Comparison of ENCODE assay signal across 12 mouse cellular contexts in the genomic region with DNA sequence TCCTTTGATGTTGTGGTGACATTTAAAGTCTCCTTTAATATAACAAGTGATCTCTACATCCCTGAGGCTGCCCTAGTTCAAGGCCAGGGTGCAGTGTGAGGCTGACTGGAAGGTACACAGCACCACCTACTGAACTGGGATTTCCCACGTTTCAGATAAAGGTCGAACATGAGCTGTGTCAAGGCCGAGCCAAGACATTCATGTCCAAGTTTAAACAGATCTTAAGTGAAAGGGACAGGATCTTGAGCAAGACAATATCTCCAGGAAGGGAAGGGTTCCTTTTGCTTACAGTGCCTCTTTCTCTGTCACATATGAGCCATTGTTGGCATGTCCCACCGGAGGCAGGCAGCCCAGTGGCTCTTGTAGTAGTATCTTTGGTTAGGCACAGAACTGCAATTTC.
DNase-seq lines count a peak whose midpoint lies in the region; ATAC-seq and TF ChIP-seq lines count a peak whose summit lies in the region.
"Had no signal": no experiment of that assay in that cellular context is flagged by ENCODE, and none has a peak within 500 bp of the region (broad histone marks: within the 10 kb centered on the region; RNA-seq: fewer than 3 reads in every experiment).

No protein-coding gene starts in this region.

- WGBS in liver, embryonic 14.5 days (ENCODE audit: insufficient replicate concordance) = 28% methylated on average over 4 of the region's 4 CpGs

- H3K4me1 ChIP-seq in liver, embryonic 14.5 days (replicated peaks; ENCODE audit: control insufficient read depth in 2 of 2, insufficient read depth in 2 of 2, low read length in 1 of 2) = 0 out of 4 replicates have a peak, but pooled peaks cover 0 to 3% of the 10 kb centered on the region in 2 experiments

- H3K9me3 ChIP-seq in liver, embryonic 14.5 days (ENCODE audit: control insufficient read depth, low read length) = no peaks in the 10 kb centered on the region
- H3K9me3 ChIP-seq: embryonic facial prominence, embryonic 13.5 days; midbrain, embryonic 13.5 days had no signal

- no peak overlapping the region for H3K9ac ChIP-seq in liver, embryonic 14.5 days (replicated peaks)
- H3K9ac ChIP-seq: embryonic facial prominence, embryonic 13.5 days; midbrain, embryonic 13.5 days had no signal

- H3K27ac ChIP-seq in liver, embryonic 14.5 days = no peak overlapping the region
- H3K27ac ChIP-seq: embryonic facial prominence, embryonic 13.5 days; midbrain, embryonic 13.5 days had no signal

- no peak for TF ChIP-seq EP300 in liver, embryonic 14.5 days (IDR thresholded peaks at IDR 0.05; ENCODE audit: low read depth)

- H3K4me2 ChIP-seq in liver, embryonic 14.5 days (ENCODE audit: low read depth) = no peak overlapping the region
- H3K4me2 ChIP-seq: embryonic facial prominence, embryonic 13.5 days; midbrain, embryonic 13.5 days had no signal

- no peaks in the 10 kb centered on the region for H3K36me3 ChIP-seq in liver, embryonic 14.5 days (replicated peaks; ENCODE audit: control insufficient read depth, insufficient read depth, low read depth)
- H3K36me3 ChIP-seq: embryonic facial prominence, embryonic 13.5 days; midbrain, embryonic 13.5 days had no signal

- peak; percentile 22; the same call in 1 of the 2 replicates for TF ChIP-seq CTCF in liver, embryonic 14.5 days (IDR thresholded peaks at IDR 0.05; ENCODE audit: low read depth)

- DNase-seq in liver, embryonic 14.5 days (ENCODE audit: low read depth in 3 of 3, low spot score in 3 of 3) = no peak
- no peak for DNase-seq in liver
- DNase-seq in heart, adult 8-10 months (ENCODE audit: low spot score) = peak; percentile 28
- DNase-seq in kidney, postnatal 25 days = peak; percentile 55 to 65
- DNase-seq in skeletal muscle tissue, adult 2 months (ENCODE audit: low read depth, low spot score) = peak; percentile 9
- DNase-seq in thymus, postnatal 10 days (ENCODE audit: low spot score in 2 of 2) = no peak
- DNase-seq in layer of hippocampus, adult 8-10 months (ENCODE audit: low spot score in 2 of 2) = no peak
- DNase-seq in c-Kit-positive CD71-positive TER-119-positive erythroid progenitor cells, embryonic 14.5 days (ENCODE audit: low spot score) = no peak
- DNase-seq: cerebellum, adult 2 months; thymus, postnatal 4 days had no signal

- no peak overlapping the region for H3K4me3 ChIP-seq in liver, embryonic 14.5 days (ENCODE audit: insufficient read depth in 1 of 2, low read depth in 2 of 2, low read length in 2 of 2)
- H3K4me3 ChIP-seq: embryonic facial prominence, embryonic 13.5 days; midbrain, embryonic 13.5 days had no signal

- no peak for ATAC-seq in liver, embryonic 14.5 days (ENCODE audit: insufficient read depth)
- ATAC-seq: midbrain, embryonic 13.5 days had no signal

- no peaks in the 10 kb centered on the region for H3K27me3 ChIP-seq in liver, embryonic 14.5 days (ENCODE audit: control insufficient read depth, insufficient read depth, low read length)
- H3K27me3 ChIP-seq: embryonic facial prominence, embryonic 13.5 days; midbrain, embryonic 13.5 days had no signal

Comparison
In these comparisons a context has a peak if more than half of its experiments do, and no peak if none do; other contexts are left out.
1. DNase-seq: peak in heart, adult 8-10 months (single experiment), kidney, postnatal 25 days (2 of 2) and skeletal muscle tissue, adult 2 months (single experiment); none in liver, embryonic 14.5 days (0 of 3), liver (single experiment), thymus, postnatal 10 days (0 of 2), layer of hippocampus, adult 8-10 months (0 of 2) and c-Kit-positive CD71-positive TER-119-positive erythroid progenitor cells, embryonic 14.5 days (single experiment).